Mouse (Mus musculus) kidney, postnatal 0 days (tissue): Measurements from ENCODE around the gene Slc39a10. TPM values are rescaled to one million over a fixed set of nuclear protein-coding genes. Genes with fewer than 3 reads are reported as not detected.
A peak's percentile ranks its signal among the peaks of the same experiment; 100 is the strongest.

Experiments
- ATAC-seq: fragments of 200-750 bp; cut with Nextera tagmentation; replicated peaks from 2 replicates; pipeline ENCODE4 v1.8.0; 2017; ENCODE audit warnings: low read depth, moderate number of reproducible peaks, moderate TSS enrichment, moderate library complexity; ENCODE audit not compliant: low FRiP score
- DNase-seq: peaks from one replicate; pipeline ENCODE4 v3.0.0-alpha.2; 2016; ENCODE audit warnings: low spot score
- H3K27ac ChIP-seq: fragments of 300-500 bp; sonication (generic); 2 replicates; pipeline ENCODE4 v1.5.1; 2014; ENCODE audit warnings: mild to moderate bottlenecking
- H3K27me3 ChIP-seq: fragments of 300-500 bp; sonication (generic); 2 replicates; pipeline ENCODE4 v1.6.1; 2014; ENCODE audit warnings: low read length, mixed read lengths; ENCODE audit not compliant: insufficient read depth
- H3K36me3 ChIP-seq: fragments of 300-500 bp; sonication (generic); 2 replicates; pipeline ENCODE4 v1.6.1; 2014; ENCODE audit warnings: low read length, mixed read lengths; ENCODE audit not compliant: insufficient read depth
- H3K4me1 ChIP-seq: fragments of 300-500 bp; sonication (generic); replicated peaks from 2 replicates; pipeline ENCODE4 v1.6.1; 2014; ENCODE audit warnings: antibody characterized with exemption, low read length, mixed read lengths; ENCODE audit not compliant: insufficient read depth
- H3K4me2 ChIP-seq: fragments of 300-500 bp; sonication (generic); 2 replicates; pipeline ENCODE4 v1.6.1; 2014; ENCODE audit warnings: mild to moderate bottlenecking, low read length, moderate library complexity, mixed read lengths
- H3K4me3 ChIP-seq: fragments of 300-500 bp; sonication (generic); replicated peaks from 2 replicates; pipeline ENCODE4 v1.5.1; 2014; ENCODE audit warnings: low read depth, low read length
- H3K9ac ChIP-seq: fragments of 300-500 bp; sonication (generic); 2 replicates; pipeline ENCODE4 v1.6.1; 2014; ENCODE audit warnings: low read depth, low read length
- H3K9me3 ChIP-seq: fragments of 300-500 bp; sonication (generic); replicated peaks from 2 replicates; pipeline ENCODE4 v1.6.1; 2016; ENCODE audit warnings: low read length, inconsistent platforms, mixed read lengths
- CTCF ChIP-seq: IDR thresholded peaks from 2 replicates; pipeline ENCODE4 v1.5.1; 2016; ENCODE audit warnings: antibody characterized with exemption, low read depth, mild to moderate bottlenecking, moderate library complexity
- WGBS: fragments of 180-500 bp; shearing (Covaris S2); extraction: QIAGEN DNeasy Blood & Tissue Kit; methylation state at CpG from one replicate; pipeline ENCODE4 v1.1.7; 2014; 5-methylcytosine and 5-hydroxymethylcytosine counted together
- polyA plus RNA-seq: library from polyadenylated mRNA; unstranded; fragments of >200 nt; fragmentation: Nextera tagmentation; extraction: Ambion mirVana; gene quantifications from 2 replicates; pipeline ENCODE4 v1.2.1, GENCODE M21; 2015

The Slc39a10 gene
- polyA plus RNA-seq, 1 experiment from 2014 or later = 29.9 TPM

GRCm38 (mm10) chr1:46921630-46922029 is 29.0 kb upstream of the Slc39a10 start:
- peak; percentile 7 for DNase-seq
- no peak for TF ChIP-seq CTCF
- H3K9me3 ChIP-seq = no peaks in the 10 kb centered on the region
- no peak overlapping the region for H3K27ac ChIP-seq
- no peak for ATAC-seq
- no peaks in the 10 kb centered on the region for H3K36me3 ChIP-seq
- H3K9ac ChIP-seq = no peak overlapping the region
- H3K4me1 ChIP-seq = no peaks in the 10 kb centered on the region
- H3K27me3 ChIP-seq = no peaks in the 10 kb centered on the region
- H3K4me2 ChIP-seq = no peak overlapping the region
- no peak overlapping the region for H3K4me3 ChIP-seq

DNA sequence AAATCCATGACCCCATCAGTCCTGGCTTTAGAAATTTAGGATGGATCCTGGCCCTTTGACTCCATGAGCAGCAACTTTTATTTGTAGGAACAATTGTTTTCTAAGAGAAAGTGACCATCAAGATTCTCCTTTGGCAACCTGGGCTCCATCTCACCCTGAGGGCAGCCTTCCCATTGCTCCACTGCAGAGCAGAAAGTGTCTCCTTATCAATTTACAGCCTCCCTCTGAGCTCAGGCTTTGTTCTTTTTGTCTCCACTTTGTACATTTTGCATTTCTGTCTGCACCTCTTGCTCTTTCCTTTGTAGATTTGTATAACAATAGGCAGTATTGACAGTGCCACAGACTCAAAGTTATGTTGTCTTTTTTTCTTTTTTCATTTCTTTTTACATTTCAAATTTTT is 23.6 kb upstream of the Slc39a10 start:
- H3K27ac ChIP-seq = no peak overlapping the region
- no peak overlapping the region for H3K4me3 ChIP-seq
- H3K36me3 ChIP-seq = no peaks in the 10 kb centered on the region
- H3K4me2 ChIP-seq = no peak overlapping the region
- no peaks in the 10 kb centered on the region for H3K27me3 ChIP-seq
- H3K9me3 ChIP-seq = no peaks in the 10 kb centered on the region
- no peak for DNase-seq
- no peaks in the 10 kb centered on the region for H3K4me1 ChIP-seq
- no peak overlapping the region for H3K9ac ChIP-seq
- TF ChIP-seq CTCF = no peak
- ATAC-seq = no peak

DNA sequence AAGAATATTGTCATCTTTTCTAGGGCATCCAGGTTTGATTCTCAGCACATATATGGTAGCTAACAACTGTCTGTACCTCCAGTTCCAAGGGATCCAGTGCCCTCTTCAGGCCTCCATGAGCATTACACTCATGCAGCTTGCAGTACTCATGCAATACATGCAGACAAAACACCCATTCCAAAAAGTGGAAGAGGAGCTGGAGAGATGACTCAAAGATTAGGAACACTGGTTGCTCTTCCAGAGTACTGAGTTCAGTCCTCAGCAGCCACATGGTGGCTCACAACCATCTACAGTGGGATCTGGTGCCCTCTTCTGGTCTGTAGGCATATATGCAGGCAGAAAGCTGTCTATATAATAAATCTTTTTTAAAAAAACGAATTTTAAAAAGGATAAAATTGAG is 21.7 kb upstream of the Slc39a10 start:
- ATAC-seq (no peak), DNase-seq (no peak)
- H3K36me3 ChIP-seq = no peaks in the 10 kb centered on the region
- no peak overlapping the region for H3K4me3 ChIP-seq
- no peaks in the 10 kb centered on the region for H3K9me3 ChIP-seq
- no peak overlapping the region for H3K9ac ChIP-seq
- no peaks in the 10 kb centered on the region for H3K27me3 ChIP-seq
- no peak; the same call in 1 of the 2 replicates for TF ChIP-seq CTCF
- no peak overlapping the region for H3K27ac ChIP-seq
- H3K4me1 ChIP-seq = no peaks in the 10 kb centered on the region
- H3K4me2 ChIP-seq = no peak overlapping the region
- 68% methylated on average over 1 of the region's 1 CpGs for WGBS

DNA sequence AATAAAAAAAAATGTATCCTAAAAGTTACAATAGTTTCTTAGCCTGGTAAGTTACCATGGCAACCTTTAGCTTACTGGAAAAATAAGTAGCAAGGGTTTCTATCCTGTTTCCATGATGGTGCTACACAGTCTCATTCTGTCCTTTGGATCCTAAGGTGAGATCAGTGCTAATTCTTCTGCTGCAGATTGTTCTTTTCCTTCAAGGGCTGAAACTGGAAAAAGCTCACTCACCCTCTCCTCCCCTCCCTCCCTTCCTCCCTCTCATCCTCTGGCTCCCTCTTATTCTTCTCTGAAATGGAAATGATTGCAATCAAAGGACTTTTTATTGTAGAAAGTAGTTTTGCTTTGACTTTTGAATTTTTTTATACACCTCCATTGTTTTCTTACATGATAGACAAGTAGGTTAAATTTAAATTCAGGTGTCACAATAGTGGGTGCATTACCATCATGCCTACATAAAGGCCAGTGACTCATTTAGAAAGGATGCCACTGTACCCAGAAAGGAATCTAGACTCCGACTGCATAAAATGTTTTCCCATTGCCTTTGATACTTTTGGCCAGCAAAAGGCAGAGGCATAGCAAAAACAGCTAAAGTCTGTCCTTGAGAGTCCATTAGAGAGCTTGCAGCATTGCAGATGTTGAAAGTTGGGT is 20.0 kb upstream of the Slc39a10 start:
- ATAC-seq = no peak
- H3K36me3 ChIP-seq = no peaks in the 10 kb centered on the region
- no peak overlapping the region for H3K4me2 ChIP-seq
- no peak overlapping the region for H3K4me3 ChIP-seq
- H3K27ac ChIP-seq = no peak overlapping the region
- H3K9ac ChIP-seq = no peak overlapping the region
- no peak for DNase-seq
- H3K27me3 ChIP-seq = no peaks in the 10 kb centered on the region
- no peaks in the 10 kb centered on the region for H3K4me1 ChIP-seq
- TF ChIP-seq CTCF = no peak
- 88% methylated on average over 1 of the region's 1 CpGs for WGBS
- H3K9me3 ChIP-seq = no peaks in the 10 kb centered on the region

- Histone ChIP-seq H3K36me3 (no peaks in the 10 kb centered on the region), H3K4me3 (no peak overlapping the region), H3K9me3 (no peaks in the 10 kb centered on the region), H3K4me1 (no peaks in the 10 kb centered on the region), H3K4me2 (no peak overlapping the region), H3K9ac (no peak overlapping the region), H3K27ac (no peak overlapping the region), H3K27me3 (no peaks in the 10 kb centered on the region)
- 85% methylated on average over 3 of the region's 3 CpGs for WGBS
- DNase-seq (no peak), ATAC-seq (no peak)
- no peak for TF ChIP-seq CTCF
Observed at GRCm38 (mm10) chr1:46910154-46910553, 17.5 kb upstream of the Slc39a10 start.

DNA sequence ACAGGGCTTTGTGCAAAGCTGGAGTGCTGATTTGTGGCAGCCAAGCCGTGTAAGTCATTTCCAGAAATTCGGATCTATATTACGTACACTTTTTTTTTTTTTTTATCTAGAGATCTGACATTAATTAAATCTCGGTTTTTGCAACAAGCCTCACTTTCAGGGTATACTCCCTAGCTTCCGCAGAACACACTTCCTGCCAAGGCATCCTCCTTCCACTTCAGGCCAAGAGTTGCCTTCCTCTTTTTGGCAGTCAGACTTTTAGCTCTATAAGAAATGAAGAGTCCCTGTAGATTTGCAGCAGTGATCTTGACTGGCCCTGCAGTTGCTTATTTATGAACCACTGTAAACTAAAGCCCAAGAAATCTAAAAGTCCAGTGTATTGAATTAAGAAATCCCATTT is 13.1 kb upstream of the Slc39a10 start:
- Histone ChIP-seq H3K4me3 (no peak overlapping the region), H3K27me3 (no peaks in the 10 kb centered on the region), H3K4me2 (no peak overlapping the region), H3K27ac (no peak overlapping the region), H3K9me3 (no peaks in the 10 kb centered on the region), H3K4me1 (no peaks in the 10 kb centered on the region), H3K36me3 (no peaks in the 10 kb centered on the region), H3K9ac (no peak overlapping the region)
- peak; percentile 5 for DNase-seq
- no peak for ATAC-seq
- 53% methylated on average over 5 of the region's 5 CpGs for WGBS
- TF ChIP-seq CTCF = no peak

DNA sequence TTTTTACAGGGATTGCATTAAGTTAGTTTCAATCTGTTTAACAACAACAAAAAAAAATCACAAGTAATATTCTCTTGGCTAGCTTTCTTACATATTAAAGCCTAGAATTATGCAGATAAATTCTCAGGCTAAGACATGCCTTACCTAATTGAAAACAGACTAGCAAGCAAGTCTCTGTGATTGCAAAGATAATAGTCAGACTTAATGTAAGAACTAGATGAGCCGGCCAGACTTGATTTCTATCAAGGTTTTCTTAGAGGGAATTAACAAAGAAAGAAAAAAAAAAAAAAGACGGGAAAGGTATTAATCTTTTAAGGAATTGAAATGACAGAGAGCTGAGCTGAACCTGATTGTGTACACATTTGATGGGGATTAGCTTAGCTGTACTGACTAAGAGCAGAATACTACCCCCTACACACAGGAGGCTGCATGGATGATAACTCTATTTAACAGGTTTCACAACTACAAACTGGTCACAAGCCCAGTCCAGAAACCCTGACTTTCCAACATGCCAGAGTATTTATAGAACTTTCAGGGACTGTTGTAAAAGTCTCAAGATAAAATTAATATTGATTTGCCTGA is 9.5 kb upstream of the Slc39a10 start:
- WGBS = 54% methylated on average over 2 of the region's 2 CpGs
- Histone ChIP-seq H3K9ac (no peak overlapping the region), H3K4me2 (no peak overlapping the region), H3K9me3 (no peaks in the 10 kb centered on the region), H3K4me3 (no peak overlapping the region), H3K4me1 (no peaks in the 10 kb centered on the region), H3K36me3 (no peaks in the 10 kb centered on the region), H3K27me3 (no peaks in the 10 kb centered on the region), H3K27ac (no peak overlapping the region)
- no peak for ATAC-seq
- DNase-seq = no peak
- TF ChIP-seq CTCF = no peak
